Mouse (Mus musculus): ENCODE measurements around the gene Vdac2. TPM values are rescaled to one million over a fixed set of nuclear protein-coding genes. Genes with fewer than 3 reads are reported as not detected.

Vdac2 gene
- total RNA-seq, 4 experiments from 2014 or later: 242 to 257 (median 249) TPM

DNA sequence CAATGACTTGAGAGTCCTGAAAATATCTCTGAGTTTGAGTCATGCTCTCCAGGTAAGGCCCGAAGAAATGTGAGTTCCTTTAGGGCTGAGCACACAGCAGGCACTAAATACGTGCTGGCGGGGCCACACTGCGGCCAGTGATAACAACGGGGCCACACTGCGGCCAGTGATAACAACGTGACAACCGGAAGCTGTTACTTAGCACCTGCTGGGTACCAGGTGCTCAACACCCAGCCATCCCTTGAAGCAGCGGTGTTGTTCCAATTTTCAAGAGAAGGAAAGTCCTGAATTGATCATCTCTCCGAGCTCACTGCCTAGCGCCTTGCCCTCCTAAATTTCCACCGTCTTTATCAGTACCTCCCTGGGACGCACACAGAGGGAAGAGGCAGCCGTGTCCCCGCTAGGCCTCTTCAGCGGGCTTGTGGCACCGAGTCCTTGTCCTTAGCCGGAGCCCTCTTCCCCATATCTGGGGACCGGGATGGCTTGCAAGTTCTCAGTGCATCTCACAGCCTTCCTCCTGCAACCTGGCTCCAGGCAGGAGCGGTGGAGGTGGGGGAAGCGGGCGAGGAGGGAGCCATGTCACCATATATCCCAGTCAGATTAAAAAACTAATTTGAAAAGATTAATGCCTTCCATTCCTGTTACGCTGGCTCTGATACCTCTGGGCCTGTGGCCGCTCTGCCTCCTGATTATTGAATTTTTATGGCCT lies 25.5 kb downstream of the Vdac2 start:
- DNase-seq (ENCODE audit: low spot score in 2 of 2): no peak

DNA sequence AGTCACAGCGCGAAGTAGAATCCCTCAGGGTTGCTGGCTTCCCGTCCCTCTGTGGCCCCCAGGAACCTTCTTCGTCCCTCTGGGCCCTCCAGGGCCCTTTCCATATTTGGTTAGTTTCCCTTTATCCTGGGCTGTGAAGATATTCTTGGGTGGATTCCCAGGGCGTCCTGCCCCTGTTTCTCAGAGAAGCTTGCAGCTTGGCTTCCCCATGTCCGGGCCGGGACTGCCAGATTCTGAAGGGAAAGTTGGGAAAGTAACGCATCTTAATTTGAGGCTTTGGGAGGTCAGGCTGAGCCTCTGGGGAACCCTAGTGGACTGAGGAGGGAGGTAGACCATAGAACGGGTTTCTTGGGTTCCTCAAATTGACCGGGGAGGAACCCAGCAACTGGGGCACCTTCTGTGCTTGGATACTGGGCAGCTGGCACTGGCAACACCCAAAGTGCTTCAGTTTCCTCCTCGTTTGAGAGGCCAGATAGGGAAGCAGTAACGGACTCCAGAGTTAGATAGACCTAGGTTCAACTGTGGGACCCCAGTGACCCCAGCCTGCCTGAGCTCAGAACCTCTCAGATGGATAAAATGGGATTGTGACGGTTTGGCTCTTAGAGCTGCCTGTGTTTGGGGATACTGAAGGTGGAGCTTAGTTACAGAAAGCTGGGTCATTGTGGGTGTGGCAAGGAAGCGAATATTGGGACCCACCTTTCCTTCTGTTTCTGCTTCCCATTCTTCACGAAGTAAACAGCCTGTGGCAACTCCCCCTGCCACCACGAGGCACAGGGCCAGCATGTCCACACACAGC lies 27.2 kb downstream of the Vdac2 start:
- no peak for DNase-seq (ENCODE audit: low spot score in 2 of 2)

DNA sequence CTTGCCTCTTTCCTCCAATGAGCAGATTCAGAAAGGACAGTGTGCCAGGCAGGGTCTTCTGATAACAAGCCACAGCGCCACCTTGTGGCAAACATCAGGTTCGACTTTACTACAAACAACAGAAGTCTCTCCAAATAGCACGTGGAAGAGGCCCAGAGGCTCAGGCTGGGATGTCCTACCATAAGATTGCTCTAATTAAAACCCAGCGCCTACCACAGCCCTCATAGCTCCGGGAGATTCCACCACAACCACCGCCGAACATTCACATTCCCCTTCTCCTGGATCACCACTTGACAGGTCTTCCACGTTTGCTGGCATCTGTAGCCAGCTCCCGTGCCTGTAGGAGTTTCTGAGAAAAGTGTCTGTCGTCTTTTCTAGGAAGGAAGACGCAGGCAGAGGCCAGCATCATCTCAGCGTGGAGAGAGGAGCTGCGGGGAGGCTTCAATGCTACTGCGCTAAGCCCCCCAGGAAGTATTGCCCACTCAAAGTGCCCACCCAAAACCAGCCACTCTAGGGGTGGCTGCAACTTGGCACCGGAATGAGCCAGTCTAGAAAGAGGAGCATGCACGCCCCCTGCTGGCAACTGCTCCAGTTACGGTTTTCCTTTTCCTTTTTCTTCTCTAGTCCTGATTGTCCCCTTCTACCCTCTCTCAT lies 28.5 kb downstream of the Vdac2 start:
- DNase-seq (ENCODE audit: low spot score in 2 of 2): no peak

GRCm38 (mm10) chr14:21854271-21854670 lies 29.2 kb downstream of the Vdac2 start:
- DNase-seq (ENCODE audit: low spot score in 2 of 2): no peak

DNA sequence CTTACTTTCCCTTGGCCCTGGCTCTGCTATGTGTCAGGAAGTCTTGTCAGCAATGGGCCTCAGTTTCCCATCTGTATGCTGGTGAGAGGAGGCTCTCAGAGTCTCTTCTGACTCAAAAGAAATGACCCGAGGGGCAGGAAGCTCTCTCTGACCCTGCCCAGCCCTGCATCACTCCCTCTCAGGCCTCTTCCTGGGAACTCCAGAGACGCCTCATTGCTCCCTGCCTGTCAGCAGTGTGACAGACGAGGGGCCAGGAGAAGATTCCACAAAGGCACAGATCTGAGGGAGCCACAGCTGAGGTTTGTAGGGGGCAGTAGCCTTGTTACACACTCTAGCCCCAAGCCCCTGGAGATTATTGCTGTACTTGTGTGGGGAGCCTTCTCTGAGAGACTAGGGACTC lies 30.9 kb downstream of the Vdac2 start:
- no peak for DNase-seq (ENCODE audit: low spot score in 2 of 2)

DNA sequence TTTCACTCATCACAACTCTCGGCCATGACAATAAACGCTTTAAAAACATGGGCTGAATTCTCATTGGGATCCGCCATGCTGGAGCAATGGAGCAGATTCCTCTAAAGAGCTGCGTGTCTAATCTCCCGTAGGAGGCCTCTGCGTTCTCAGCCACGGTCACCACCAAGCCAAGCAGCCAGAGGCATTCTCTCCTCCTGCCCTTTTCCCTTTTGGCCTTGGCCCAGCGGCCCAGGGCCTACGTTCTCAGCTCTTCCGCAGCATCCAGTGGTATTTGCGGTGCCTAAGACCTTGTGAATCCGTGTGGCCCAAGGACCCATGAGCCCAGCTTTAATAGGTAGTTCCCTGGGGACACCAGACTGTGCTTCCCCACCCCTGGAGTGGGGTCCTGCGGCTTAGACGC lies 31.8 kb downstream of the Vdac2 start:
- no peak for DNase-seq (ENCODE audit: low spot score in 2 of 2)

- no peak for DNase-seq (ENCODE audit: low spot score in 2 of 2)
Measured at GRCm38 (mm10) chr14:21866291-21866690, 41.3 kb downstream of the Vdac2 start.

GRCm38 (mm10) chr14:21866816-21867215 lies 41.8 kb downstream of the Vdac2 start:
- no peak for DNase-seq (ENCODE audit: low spot score in 2 of 2)

DNA sequence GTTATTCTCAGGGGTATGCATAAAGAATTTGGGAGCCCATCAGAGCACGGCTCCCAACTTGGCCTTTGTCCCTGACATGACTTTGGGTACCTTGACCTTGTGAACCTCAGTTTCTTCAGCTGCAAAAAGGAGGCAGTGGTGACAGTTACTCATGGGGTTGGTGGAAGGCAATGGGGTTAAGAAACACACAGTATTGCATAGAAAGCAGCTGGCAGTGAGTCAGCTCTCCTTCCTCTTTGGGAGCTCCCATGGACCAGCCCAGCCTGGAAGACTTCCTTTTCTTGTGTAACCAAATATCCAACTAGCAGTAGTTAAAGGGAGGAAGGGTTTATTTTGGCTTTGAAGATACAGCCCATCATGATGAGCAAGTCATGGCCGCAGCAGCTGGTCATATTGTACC lies 65.4 kb downstream of the Vdac2 start:
- DNase-seq (ENCODE audit: low spot score in 2 of 2): no peak

GRCm38 (mm10) chr14:21891581-21892340 lies 66.7 kb downstream of the Vdac2 start:
- no peak for DNase-seq (ENCODE audit: low spot score in 2 of 2)

GRCm38 (mm10) chr14:21892341-21892659 lies 67.3 kb downstream of the Vdac2 start:
- no peak for DNase-seq (ENCODE audit: low spot score in 2 of 2)

Other genes starting within 250 kb of the Vdac2 start
- not detected for gene Dupd1, start 110.7 kb upstream of the Vdac2 start, total RNA-seq (2022)
- 10 to 100 TPM; 73.0 to 85.3 (median 75.7) TPM for gene Samd8, start 74.7 kb upstream of the Vdac2 start, total RNA-seq (2022)
- gene Dusp13, start 74.1 kb upstream of the Vdac2 start, total RNA-seq (2022): under 1 TPM in 1 of 4 experiments, not detected in 3; 0.46 TPM
- gene Comtd1, start 23.7 kb downstream of the Vdac2 start, total RNA-seq (2022): 10 to 100 TPM; 23.8 to 32.8 (median 30.7) TPM
- gene Zfp503, start 164.4 kb downstream of the Vdac2 start, total RNA-seq (2022): 1 to 10 TPM; 3.7 to 6.1 (median 5.1) TPM
- gene Lrmda, start 194.5 kb downstream of the Vdac2 start, total RNA-seq (2022): 1 to 10 TPM; 1.2 to 2.4 (median 1.3) TPM